Mouse (Mus musculus) adrenal gland, postnatal 36 days (tissue): Measurements from ENCODE around the gene Hdac10. TPM values are rescaled to one million over a fixed set of nuclear protein-coding genes. Genes with fewer than 3 reads are reported as not detected.

Source experiments
- DNase-seq, 2 experiments: peaks; one replicate each; pipeline ENCODE4 v3.0.0; 2021; ENCODE audit warnings: mixed read lengths in 1 of 2
- total RNA-seq, 2 experiments: library from RNA; stranded (reverse); gene quantifications; 2 replicates each; pipeline ENCODE4 v1.2.3; 2021

Gene Hdac10
- total RNA-seq, 2 experiments from 2014 or later = 9.9 to 14.3 TPM

- DNase-seq = no peak
These were observed 20.2 kb upstream of the Hdac10 start for GRCm38 (mm10) chr15:89148496-89149270.

- DNase-seq = no peak
These were observed 19.4 kb upstream of the Hdac10 start for GRCm38 (mm10) chr15:89147895-89148294.

GRCm38 (mm10) chr15:89147456-89147855 lies 19.0 kb upstream of the Hdac10 start:
- no peak for DNase-seq

- DNase-seq = peak; percentile 29 to 57
These were observed 18.5 kb upstream of the Hdac10 start for GRCm38 (mm10) chr15:89147024-89147423.

- peak; percentile 45 to 55 for DNase-seq
These were observed 18.0 kb upstream of the Hdac10 start for GRCm38 (mm10) chr15:89146537-89146936.

GRCm38 (mm10) chr15:89145813-89146350 lies 17.4 kb upstream of the Hdac10 start:
- no peak for DNase-seq

- no peak for DNase-seq
These were observed 16.5 kb upstream of the Hdac10 start for GRCm38 (mm10) chr15:89144965-89145364.

- no peak for DNase-seq
These were observed 14.6 kb upstream of the Hdac10 start for GRCm38 (mm10) chr15:89143134-89143533.

- DNase-seq = no peak
These were observed 13.4 kb upstream of the Hdac10 start for GRCm38 (mm10) chr15:89141905-89142304.

GRCm38 (mm10) chr15:89141443-89141842 lies 12.9 kb upstream of the Hdac10 start:
- no peak for DNase-seq

- peak; percentile 64 to 76 for DNase-seq
These were observed 12.3 kb upstream of the Hdac10 start, which contains the start of gene Mapk12 for GRCm38 (mm10) chr15:89140659-89141252. Gene Mapk12 (minus strand): TSS chr15:89140703.

GRCm38 (mm10) chr15:89140048-89140658 lies 11.7 kb upstream of the Hdac10 start:
- peak; percentile 44 to 47 for DNase-seq

- DNase-seq = no peak
These were observed 10.0 kb upstream of the Hdac10 start for GRCm38 (mm10) chr15:89138531-89138930.

- DNase-seq = no peak
These were observed 9.5 kb upstream of the Hdac10 start for GRCm38 (mm10) chr15:89138046-89138405.

- no peak for DNase-seq
These were observed 9.0 kb upstream of the Hdac10 start for GRCm38 (mm10) chr15:89137378-89138045.

- no peak for DNase-seq
These were observed 8.1 kb upstream of the Hdac10 start for GRCm38 (mm10) chr15:89136461-89137155.

- no peak for DNase-seq
These were observed 2.8 kb upstream of the Hdac10 start for GRCm38 (mm10) chr15:89131316-89131715.

GRCm38 (mm10) chr15:89130245-89130644 lies 1.7 kb upstream of the Hdac10 start:
- no peak for DNase-seq

GRCm38 (mm10) chr15:89127364-89127940 lies 1.0 kb downstream of the Hdac10 start:
- DNase-seq = no peak

GRCm38 (mm10) chr15:89126622-89127021 lies 1.9 kb downstream of the Hdac10 start:
- no peak for DNase-seq

GRCm38 (mm10) chr15:89125351-89125750 lies 3.1 kb downstream of the Hdac10 start:
- no peak for DNase-seq
